Mouse (Mus musculus): ENCODE measurements at regions not wholly inside any gene's neighbourhood (a gene's known extent, or its start where the extent isn't known, plus 50 kb on each side); places are given as distances from the start of the nearest gene placed in this dataset.

DNA sequence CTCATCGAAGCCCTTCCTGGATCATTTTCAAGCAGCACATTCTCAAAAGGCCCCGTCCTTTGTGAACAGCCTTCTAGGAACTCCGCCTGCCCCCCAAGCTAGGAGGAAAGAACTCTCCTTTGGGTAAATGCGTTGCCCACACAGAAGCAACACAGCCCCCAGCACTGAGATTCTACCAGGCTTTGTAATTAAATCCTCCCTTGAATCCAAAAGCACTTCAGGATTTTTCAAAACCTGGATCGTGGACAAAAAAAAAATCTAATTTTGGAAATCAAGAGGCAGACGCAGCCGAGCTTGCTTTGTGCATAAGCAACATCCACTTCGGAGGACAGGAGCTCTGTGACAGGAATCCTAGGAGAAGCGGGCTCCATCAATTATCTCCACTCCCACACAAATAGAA lies 183.6 kb upstream of the Ercc4 start:
- TF ChIP-seq CTCF (IDR thresholded peaks at IDR 0.05; ENCODE audit: low read depth, low read length): no peak
- no peak for TF ChIP-seq TAL1 (conservative IDR thresholded peaks at IDR 0.05; ENCODE audit: low read depth, low read length)
- Histone ChIP-seq H3K9me3 (replicated peaks) (no peaks in the 10 kb centered on the region), H3K36me3 (replicated peaks) (no peaks in the 10 kb centered on the region), H3K27me3 (ENCODE audit: insufficient read depth, low read length) (peaks cover 8% of the 10 kb centered on the region), H3K4me3 (ENCODE audit: low read depth, low read length) (no peak overlapping the region), H3K4me1 (ENCODE audit: insufficient read depth, low read depth, low read length) (no peaks in the 10 kb centered on the region)
- DNase-seq (ENCODE audit: low spot score) (no peak), ATAC-seq (ENCODE audit: extremely low read depth, insufficient number of reproducible peaks, low FRiP score, poor library complexity, severe bottlenecking) (no peak)

DNA sequence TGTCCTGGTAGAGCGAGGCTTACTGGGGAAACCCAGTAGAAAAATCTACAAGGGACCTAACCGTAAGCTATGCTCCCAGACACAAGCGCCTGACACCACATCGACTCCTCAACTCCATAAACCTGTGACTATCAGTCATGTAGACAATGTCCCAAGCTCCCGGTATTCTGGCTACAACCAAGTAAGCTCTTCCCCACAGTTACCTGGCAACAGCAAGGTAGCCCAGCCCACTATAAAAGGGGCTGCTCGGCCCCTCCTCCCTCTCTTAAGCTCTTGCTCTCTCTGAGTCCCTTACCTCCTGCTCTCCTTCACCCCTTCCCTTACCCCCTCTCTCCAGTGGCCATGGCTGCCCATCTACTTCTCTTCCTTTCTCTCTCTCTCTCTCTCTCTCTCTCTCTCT lies 178.4 kb upstream of the Ercc4 start:
- no peak for TF ChIP-seq TAL1 (conservative IDR thresholded peaks at IDR 0.05; ENCODE audit: low read depth, low read length)
- TF ChIP-seq GATA2 (IDR thresholded peaks at IDR 0.05; ENCODE audit: borderline replicate concordance, low read depth, low read length): no peak
- TF ChIP-seq GATA1 (IDR thresholded peaks at IDR 0.05; ENCODE audit: borderline replicate concordance, low read length): no peak
- TF ChIP-seq CTCF (IDR thresholded peaks at IDR 0.05; ENCODE audit: low read depth, low read length): no peak
- TF ChIP-seq POLR2AphosphoS5 (IDR thresholded peaks at IDR 0.05; ENCODE audit: insufficient replicate concordance, low read depth, low read length): no peak
- H3K4me3 ChIP-seq (ENCODE audit: low read depth, low read length): no peak overlapping the region
- no peak for DNase-seq (ENCODE audit: low spot score)

GRCm38 (mm10) chr16:12932959-12933358 lies 176.5 kb upstream of the Ercc4 start:
- ATAC-seq (ENCODE audit: extremely low read depth, insufficient number of reproducible peaks, low FRiP score, poor library complexity, severe bottlenecking) (no peak), DNase-seq (ENCODE audit: low spot score) (no peak)
- Histone ChIP-seq H3K9me3 (replicated peaks) (no peaks in the 10 kb centered on the region), H3K36me3 (replicated peaks) (no peaks in the 10 kb centered on the region), H3K4me1 (ENCODE audit: insufficient read depth, low read depth, low read length) (no peaks in the 10 kb centered on the region), H3K4me3 (ENCODE audit: low read depth, low read length) (no peak overlapping the region), H3K27me3 (ENCODE audit: insufficient read depth, low read length) (peaks cover 5% of the 10 kb centered on the region)
- TF ChIP-seq POLR2AphosphoS5 (IDR thresholded peaks at IDR 0.05; ENCODE audit: insufficient replicate concordance, low read depth, low read length): no peak
- TF ChIP-seq GATA1 (IDR thresholded peaks at IDR 0.05; ENCODE audit: borderline replicate concordance, low read length): no peak
- no peak for TF ChIP-seq TAL1 (conservative IDR thresholded peaks at IDR 0.05; ENCODE audit: low read depth, low read length)
- no peak for TF ChIP-seq GATA2 (IDR thresholded peaks at IDR 0.05; ENCODE audit: borderline replicate concordance, low read depth, low read length)
- TF ChIP-seq CTCF (IDR thresholded peaks at IDR 0.05; ENCODE audit: low read depth, low read length): no peak

More for the DNA sequence above, 178.4 kb upstream of the Ercc4 start:
- no peaks in the 10 kb centered on the region for H3K4me1 ChIP-seq (ENCODE audit: insufficient read depth, low read depth, low read length)
- ATAC-seq (ENCODE audit: extremely low read depth, insufficient number of reproducible peaks, low FRiP score, poor library complexity, severe bottlenecking): no peak
- H3K36me3 ChIP-seq (replicated peaks): no peaks in the 10 kb centered on the region
- no peaks in the 10 kb centered on the region for H3K9me3 ChIP-seq (replicated peaks)
- H3K27me3 ChIP-seq (ENCODE audit: insufficient read depth, low read length): peaks cover 8% of the 10 kb centered on the region

GRCm38 (mm10) chr16:12934586-12934985 lies 174.9 kb upstream of the Ercc4 start:
- no peaks in the 10 kb centered on the region for H3K4me1 ChIP-seq (ENCODE audit: insufficient read depth, low read depth, low read length)
- no peak overlapping the region for H3K4me3 ChIP-seq (ENCODE audit: low read depth, low read length)
- TF ChIP-seq TAL1 (conservative IDR thresholded peaks at IDR 0.05; ENCODE audit: low read depth, low read length) (no peak), GATA1 (IDR thresholded peaks at IDR 0.05; ENCODE audit: borderline replicate concordance, low read length) (no peak), CTCF (IDR thresholded peaks at IDR 0.05; ENCODE audit: low read depth, low read length) (no peak), GATA2 (IDR thresholded peaks at IDR 0.05; ENCODE audit: borderline replicate concordance, low read depth, low read length) (no peak)
- peaks cover under 1% of the 10 kb centered on the region; the same call in 1 of the 2 replicates for H3K27me3 ChIP-seq (ENCODE audit: insufficient read depth, low read length)
- ATAC-seq (ENCODE audit: extremely low read depth, insufficient number of reproducible peaks, low FRiP score, poor library complexity, severe bottlenecking) (no peak), DNase-seq (ENCODE audit: low spot score) (no peak)
- no peaks in the 10 kb centered on the region for H3K9me3 ChIP-seq (replicated peaks)
- H3K36me3 ChIP-seq (replicated peaks): no peaks in the 10 kb centered on the region

- TF ChIP-seq GATA2 (IDR thresholded peaks at IDR 0.05; ENCODE audit: borderline replicate concordance, low read depth, low read length) (no peak), TAL1 (conservative IDR thresholded peaks at IDR 0.05; ENCODE audit: low read depth, low read length) (no peak), POLR2AphosphoS5 (IDR thresholded peaks at IDR 0.05; ENCODE audit: insufficient replicate concordance, low read depth, low read length) (no peak), GATA1 (IDR thresholded peaks at IDR 0.05; ENCODE audit: borderline replicate concordance, low read length) (no peak), CTCF (IDR thresholded peaks at IDR 0.05; ENCODE audit: low read depth, low read length) (no peak)
Observed at GRCm38 (mm10) chr16:12935266-12935665, 174.2 kb upstream of the Ercc4 start.

GRCm38 (mm10) chr16:12936571-12936970 lies 172.9 kb upstream of the Ercc4 start:
- ATAC-seq (ENCODE audit: extremely low read depth, insufficient number of reproducible peaks, low FRiP score, poor library complexity, severe bottlenecking) (no peak), DNase-seq (ENCODE audit: low spot score) (peak; percentile 3)
- H3K36me3 ChIP-seq (replicated peaks): no peaks in the 10 kb centered on the region
- no peaks in the 10 kb centered on the region for H3K4me1 ChIP-seq (ENCODE audit: insufficient read depth, low read depth, low read length)
- TF ChIP-seq GATA1 (IDR thresholded peaks at IDR 0.05; ENCODE audit: borderline replicate concordance, low read length) (no peak), POLR2AphosphoS5 (IDR thresholded peaks at IDR 0.05; ENCODE audit: insufficient replicate concordance, low read depth, low read length) (no peak), TAL1 (conservative IDR thresholded peaks at IDR 0.05; ENCODE audit: low read depth, low read length) (no peak), GATA2 (IDR thresholded peaks at IDR 0.05; ENCODE audit: borderline replicate concordance, low read depth, low read length) (no peak), CTCF (IDR thresholded peaks at IDR 0.05; ENCODE audit: low read depth, low read length) (no peak)
- H3K27me3 ChIP-seq (ENCODE audit: insufficient read depth, low read length): no peaks in the 10 kb centered on the region
- H3K9me3 ChIP-seq (replicated peaks): no peaks in the 10 kb centered on the region
- H3K4me3 ChIP-seq (ENCODE audit: low read depth, low read length): no peak overlapping the region

More at GRCm38 (mm10) chr16:12935266-12935665, 174.2 kb upstream of the Ercc4 start:
- no peaks in the 10 kb centered on the region for H3K4me1 ChIP-seq (ENCODE audit: insufficient read depth, low read depth, low read length)
- H3K4me3 ChIP-seq (ENCODE audit: low read depth, low read length): no peak overlapping the region
- H3K27me3 ChIP-seq (ENCODE audit: insufficient read depth, low read length): no peaks in the 10 kb centered on the region
- no peaks in the 10 kb centered on the region for H3K9me3 ChIP-seq (replicated peaks)
- no peak for DNase-seq (ENCODE audit: low spot score)
- ATAC-seq (ENCODE audit: extremely low read depth, insufficient number of reproducible peaks, low FRiP score, poor library complexity, severe bottlenecking): no peak
- no peaks in the 10 kb centered on the region for H3K36me3 ChIP-seq (replicated peaks)

DNA sequence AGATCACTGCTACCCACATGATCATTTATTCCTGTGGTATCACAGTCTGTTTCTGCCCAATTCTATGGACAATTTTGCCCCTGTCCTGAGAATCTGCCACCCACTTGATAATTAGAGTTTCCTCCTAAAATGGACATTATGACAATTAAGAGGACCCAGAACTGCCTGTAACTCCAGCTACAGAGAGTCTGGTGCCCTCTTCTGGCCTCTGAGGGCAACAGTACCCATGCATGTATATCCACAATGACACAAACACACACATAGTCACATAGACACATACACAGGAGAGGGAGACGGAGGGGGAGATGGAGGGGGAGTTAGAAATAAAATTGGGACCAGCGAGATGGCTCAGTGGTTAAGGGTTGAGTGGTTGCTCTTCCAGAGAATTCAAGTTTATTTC lies 170.9 kb upstream of the Ercc4 start:
- Histone ChIP-seq H3K36me3 (replicated peaks) (no peaks in the 10 kb centered on the region), H3K4me1 (ENCODE audit: insufficient read depth, low read depth, low read length) (no peaks in the 10 kb centered on the region), H3K4me3 (ENCODE audit: low read depth, low read length) (no peak overlapping the region), H3K27me3 (ENCODE audit: insufficient read depth, low read length) (no peaks in the 10 kb centered on the region), H3K9me3 (replicated peaks) (no peaks in the 10 kb centered on the region)
- ATAC-seq (ENCODE audit: extremely low read depth, insufficient number of reproducible peaks, low FRiP score, poor library complexity, severe bottlenecking) (no peak), DNase-seq (ENCODE audit: low spot score) (no peak)
- TF ChIP-seq CTCF (IDR thresholded peaks at IDR 0.05; ENCODE audit: low read depth, low read length): no peak
- TF ChIP-seq GATA1 (IDR thresholded peaks at IDR 0.05; ENCODE audit: borderline replicate concordance, low read length): no peak
- no peak for TF ChIP-seq TAL1 (conservative IDR thresholded peaks at IDR 0.05; ENCODE audit: low read depth, low read length)
- TF ChIP-seq POLR2AphosphoS5 (IDR thresholded peaks at IDR 0.05; ENCODE audit: insufficient replicate concordance, low read depth, low read length): no peak
- no peak for TF ChIP-seq GATA2 (IDR thresholded peaks at IDR 0.05; ENCODE audit: borderline replicate concordance, low read depth, low read length)
